Mouse (Mus musculus) spleen, adult 2 months (tissue): ENCODE data around the gene Gm42742. TPM values are rescaled to one million over a fixed set of nuclear protein-coding genes. Genes with fewer than 3 reads are reported as not detected.

Experiments
- DNase-seq, 2 experiments: peaks; one replicate each; pipeline versions ENCODE4 v3.0.0 to v3.0.0-alpha.2; 2012 to 2021; ENCODE audit warnings: low spot score in 2 of 2, low read depth in 1 of 2
- H3K27ac ChIP-seq: fragments of 200-500 bp; 2 replicates; pipeline ENCODE4 v1.5.1; 2012; ENCODE audit warnings: low read length, inconsistent platforms; ENCODE audit not compliant: insufficient read depth
- H3K27me3 ChIP-seq: fragments of 200-500 bp; 2 replicates; pipeline ENCODE4 v1.6.1; 2012; ENCODE audit warnings: mild to moderate bottlenecking, moderate library complexity, low read length, inconsistent platforms; ENCODE audit not compliant: control insufficient read depth, insufficient read depth
- H3K36me3 ChIP-seq: fragments of 200-500 bp; 2 replicates; pipeline ENCODE4 v1.6.1; 2012; ENCODE audit warnings: mild to moderate bottlenecking, low read length, inconsistent platforms; ENCODE audit not compliant: control insufficient read depth, insufficient read depth
- H3K4me1 ChIP-seq: fragments of 200-500 bp; 2 replicates; pipeline ENCODE4 v1.6.1; 2011; ENCODE audit warnings: inconsistent platforms; ENCODE audit not compliant: control insufficient read depth, insufficient read depth, insufficient read length
- H3K4me3 ChIP-seq: fragments of 200-500 bp; 2 replicates; pipeline ENCODE4 v1.5.1; 2011; ENCODE audit warnings: mild to moderate bottlenecking, inconsistent platforms; ENCODE audit not compliant: insufficient read depth, insufficient read length; ENCODE audit errors: extremely low read depth
- CTCF ChIP-seq: fragments of 200-500 bp; IDR thresholded peaks from 2 replicates; pipeline ENCODE4 v1.5.1; 2011; ENCODE audit warnings: mild to moderate bottlenecking, inconsistent platforms; ENCODE audit not compliant: insufficient read depth, insufficient read length, insufficient replicate concordance; ENCODE audit errors: extremely low read depth
- POLR2A ChIP-seq: fragments of 200-500 bp; IDR thresholded peaks from 2 replicates; pipeline ENCODE4 v1.6.1; 2011; ENCODE audit warnings: low read depth, low read length, inconsistent platforms
- WGBS: fragments of 180-500 bp; shearing (Covaris S2); methylation state at CpG from one replicate; pipeline ENCODE4 v1.1.7; 2018; 5-methylcytosine and 5-hydroxymethylcytosine counted together
- polyA plus RNA-seq: library from polyadenylated mRNA; depleted of rRNA; stranded (reverse); fragments of >200 nt; gene quantifications from 2 replicates; pipeline ENCODE4 v1.2.3, GENCODE M21; 2012

The Gm42742 gene
- polyA plus RNA-seq, 1 experiment, result 27.8 TPM

DNA sequence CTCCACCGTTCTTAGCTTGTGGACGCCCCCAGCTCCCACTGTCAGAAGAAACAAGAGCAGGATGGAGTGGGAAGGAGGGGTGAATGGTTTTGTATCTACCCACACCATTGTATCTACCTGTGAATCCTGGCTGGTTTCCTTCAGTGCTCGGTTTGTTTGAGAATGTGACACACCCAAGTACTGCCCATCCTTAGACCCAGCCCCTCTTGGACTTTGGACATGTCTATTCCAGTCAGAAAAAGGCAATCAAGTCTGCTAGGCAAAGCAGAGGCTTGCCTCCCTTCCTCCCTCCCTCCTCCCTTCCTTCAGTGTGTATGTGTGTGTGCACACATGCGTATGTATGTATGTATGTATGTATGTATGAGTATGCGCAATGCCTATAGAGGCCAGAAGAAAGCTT, 17.3 kb downstream of the Gm42742 start:
- H3K27me3 ChIP-seq, result no peaks in the 10 kb centered on the region
- H3K4me1 ChIP-seq, result peaks cover 4% of the 10 kb centered on the region; the same call in 1 of the 2 replicates
- no peak overlapping the region for H3K4me3 ChIP-seq
- WGBS, result 93% methylated on average over 5 of the region's 5 CpGs
- no peak overlapping the region for H3K27ac ChIP-seq
- TF ChIP-seq POLR2A (no peak), CTCF (no peak)
- H3K36me3 ChIP-seq, result peaks cover 8% of the 10 kb centered on the region
- no peak for DNase-seq

- DNase-seq, result no peak
- Histone ChIP-seq H3K36me3 (peaks cover 23% of the 10 kb centered on the region), H3K4me1 (no peaks in the 10 kb centered on the region), H3K27ac (no peak overlapping the region), H3K4me3 (no peak overlapping the region), H3K27me3 (no peaks in the 10 kb centered on the region)
- WGBS, result 69% methylated on average over 10 of the region's 10 CpGs
- no peak for TF ChIP-seq POLR2A
- TF ChIP-seq CTCF, result no peak
Observed at GRCm38 (mm10) chr7:126999568-126999967, 21.3 kb downstream of the Gm42742 start.

DNA sequence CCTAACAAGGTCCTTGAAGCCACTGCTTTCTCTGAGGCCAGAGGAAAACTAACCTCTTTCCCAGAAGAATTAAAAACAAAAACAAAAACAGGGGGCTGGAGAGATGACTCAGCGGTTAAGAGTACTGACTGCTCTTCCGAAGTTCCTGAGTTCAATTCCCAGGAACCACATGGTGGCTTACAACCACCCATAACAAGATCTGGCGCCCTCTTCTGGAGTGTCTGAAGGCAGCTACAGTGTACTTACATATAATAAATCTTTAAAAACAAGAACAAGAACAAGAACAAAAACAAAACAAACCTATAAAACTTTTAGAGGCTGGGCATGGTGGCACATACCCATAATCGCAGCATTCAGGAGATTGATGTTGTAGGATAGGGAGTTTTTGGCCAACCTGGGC, 24.4 kb downstream of the Gm42742 start:
- WGBS, result 88% methylated on average over 4 of the region's 4 CpGs
- no peaks in the 10 kb centered on the region for H3K27me3 ChIP-seq
- TF ChIP-seq POLR2A (no peak), CTCF (no peak)
- H3K27ac ChIP-seq, result no peak overlapping the region
- no peaks in the 10 kb centered on the region for H3K4me1 ChIP-seq
- H3K36me3 ChIP-seq, result peaks cover 25% of the 10 kb centered on the region
- DNase-seq, result no peak
- H3K4me3 ChIP-seq, result no peak overlapping the region

GRCm38 (mm10) chr7:126988816-126989215, 32.1 kb downstream of the Gm42742 start:
- Histone ChIP-seq H3K27ac (no peak overlapping the region), H3K4me1 (no peaks in the 10 kb centered on the region), H3K36me3 (peaks cover 26% of the 10 kb centered on the region), H3K4me3 (no peak overlapping the region), H3K27me3 (no peaks in the 10 kb centered on the region)
- 81% methylated on average over 8 of the region's 8 CpGs for WGBS
- DNase-seq, result no peak
- TF ChIP-seq CTCF (no peak), POLR2A (no peak)

DNA sequence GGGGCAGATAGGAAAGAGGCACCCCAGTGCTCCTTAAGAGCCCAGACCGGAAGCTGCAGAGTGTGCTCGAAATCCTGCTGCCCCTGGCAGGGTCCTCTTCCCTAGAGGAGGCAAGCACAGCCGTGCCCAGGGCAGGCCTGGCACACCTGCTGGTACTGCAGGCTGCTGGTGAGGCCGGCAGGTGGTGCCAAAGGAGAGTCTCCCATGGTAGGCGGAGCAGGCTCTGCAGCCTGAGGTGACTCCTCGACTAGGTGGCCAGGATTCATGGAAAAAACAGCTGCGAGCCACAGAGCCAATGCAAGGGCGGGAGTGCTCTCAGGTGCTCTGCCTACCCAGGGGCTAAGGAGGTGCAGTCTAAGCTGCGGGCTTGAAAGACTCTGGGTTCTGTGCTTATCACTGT, 34.6 kb downstream of the Gm42742 start:
- Histone ChIP-seq H3K4me1 (no peaks in the 10 kb centered on the region), H3K36me3 (peaks cover 24% of the 10 kb centered on the region), H3K27ac (no peak overlapping the region), H3K4me3 (no peak overlapping the region), H3K27me3 (no peaks in the 10 kb centered on the region)
- peak; percentile 55; the same call in 1 of the 2 replicates for TF ChIP-seq CTCF
- no peak for TF ChIP-seq POLR2A
- WGBS, result 61% methylated on average over 9 of the region's 9 CpGs
- DNase-seq, result no peak

GRCm38 (mm10) chr7:126984667-126985444, 36.0 kb downstream of the Gm42742 start:
- H3K27me3 ChIP-seq, result no peaks in the 10 kb centered on the region
- no peak overlapping the region for H3K4me3 ChIP-seq
- peaks cover 30% of the 10 kb centered on the region for H3K36me3 ChIP-seq
- DNase-seq, result no peak
- TF ChIP-seq CTCF (no peak), POLR2A (no peak)
- WGBS, result 77% methylated on average over 10 of the region's 10 CpGs
- H3K27ac ChIP-seq, result no peak overlapping the region
- no peaks in the 10 kb centered on the region for H3K4me1 ChIP-seq

GRCm38 (mm10) chr7:126983113-126983512, 37.8 kb downstream of the Gm42742 start:
- 91% methylated on average over 7 of the region's 7 CpGs for WGBS
- Histone ChIP-seq H3K4me1 (no peaks in the 10 kb centered on the region; the same call in 1 of the 2 replicates), H3K4me3 (no peak overlapping the region), H3K36me3 (peaks cover 27% of the 10 kb centered on the region), H3K27me3 (no peaks in the 10 kb centered on the region), H3K27ac (no peak overlapping the region)
- no peak for TF ChIP-seq POLR2A
- TF ChIP-seq CTCF, result no peak
- DNase-seq, result no peak
